Comparison of ENCODE assay signal across 27 mouse cellular contexts in genomic region chr4:57073843-57074242, GRCm38 (mm10).
DNase-seq lines count a peak whose midpoint lies in the region; ATAC-seq lines count a peak whose summit lies in the region.
"Had no signal": no experiment of that assay in that cellular context is flagged by ENCODE, and none has a peak within 500 bp of the region (broad histone marks: within the 10 kb centered on the region; RNA-seq: fewer than 3 reads in every experiment).

No protein-coding gene starts in this region.

- peaks cover 13% of the 10 kb centered on the region for H3K4me1 ChIP-seq in embryonic facial prominence, embryonic 13.5 days
- peaks cover 13% of the 10 kb centered on the region for H3K4me1 ChIP-seq in embryonic facial prominence, embryonic 10.5 days
- no peaks in the 10 kb centered on the region; the same call in 1 of the 2 replicates for H3K4me1 ChIP-seq in intestine, embryonic 16.5 days (ENCODE audit: control insufficient read depth, insufficient read depth, low read length)

- peak overlapping the region; percentile 22; the same call in 1 of the 2 replicates for H3K27ac ChIP-seq in embryonic facial prominence, embryonic 13.5 days
- no peak overlapping the region for H3K27ac ChIP-seq in embryonic facial prominence, embryonic 10.5 days (replicated peaks)
- H3K27ac ChIP-seq in intestine, embryonic 16.5 days (ENCODE audit: low read length) = no peak overlapping the region
- H3K27ac ChIP-seq: embryonic facial prominence, embryonic 12.5 days; gastrocnemius, adult 2 months; heart, adult 2 months; hindbrain, embryonic 14.5 days; left cerebral cortex, adult 2 months; limb, embryonic 12.5 days; midbrain, embryonic 12.5 days; neural tube, embryonic 13.5 days had no signal

- ATAC-seq in embryonic facial prominence, embryonic 13.5 days (ENCODE audit: insufficient number of reproducible peaks, insufficient read depth, low FRiP score, low TSS enrichment, low read depth) = no peak
- ATAC-seq in intestine, embryonic 16.5 days = no peak
- ATAC-seq: forebrain, embryonic 16.5 days; Patski had no signal

- H3K9ac ChIP-seq in embryonic facial prominence, embryonic 13.5 days = no peak overlapping the region
- H3K9ac ChIP-seq in intestine, embryonic 16.5 days (ENCODE audit: low read depth, low read length) = no peak overlapping the region
- H3K9ac ChIP-seq: embryonic facial prominence, embryonic 12.5 days; heart, embryonic 12.5 days; hindbrain, embryonic 14.5 days; limb, embryonic 12.5 days; midbrain, embryonic 12.5 days; neural tube, embryonic 13.5 days had no signal

- DNase-seq in embryonic facial prominence, embryonic 10.5 days (ENCODE audit: low spot score) = no peak
- peak; percentile 45 for DNase-seq in R1 (ENCODE audit: low read depth, low spot score)
- DNase-seq in kidney, adult 9 months = peak; percentile 21
- peak; percentile 51 for DNase-seq in kidney, postnatal 14 days
- DNase-seq in spleen, postnatal 10 days (ENCODE audit: low spot score in 2 of 2) = no peak
- no peak for DNase-seq in natural killer cell, adult 2 months (ENCODE audit: low spot score in 2 of 2)
- DNase-seq: cerebellum, adult 9-10 months; cerebellum, postnatal 36 days; gastrocnemius, adult 2 months; gastrocnemius, postnatal 36 days; heart, adult 2 months; lung, postnatal 36 days had no signal

- H3K27me3 ChIP-seq in embryonic facial prominence, embryonic 13.5 days = no peaks in the 10 kb centered on the region
- H3K27me3 ChIP-seq in embryonic facial prominence, embryonic 10.5 days (replicated peaks; ENCODE audit: low read depth, poor library complexity, severe bottlenecking) = no peaks in the 10 kb centered on the region
- H3K27me3 ChIP-seq in intestine, embryonic 16.5 days (replicated peaks; ENCODE audit: control insufficient read depth, insufficient read depth, low read length) = no peaks in the 10 kb centered on the region
- H3K27me3 ChIP-seq: CH12.LX; embryonic facial prominence, embryonic 12.5 days; heart, embryonic 12.5 days; limb, embryonic 12.5 days; midbrain, embryonic 12.5 days; neural tube, embryonic 13.5 days; Patski had no signal

- H3K4me3 ChIP-seq in embryonic facial prominence, embryonic 13.5 days = no peak overlapping the region
- no peak overlapping the region for H3K4me3 ChIP-seq in embryonic facial prominence, embryonic 10.5 days
- H3K4me3 ChIP-seq in intestine, embryonic 16.5 days (ENCODE audit: low read length) = no peak overlapping the region
- H3K4me3 ChIP-seq: embryonic facial prominence, embryonic 12.5 days; gastrocnemius, adult 2 months; heart, adult 2 months; heart, embryonic 12.5 days; left cerebral cortex, adult 2 months; limb, embryonic 12.5 days; megakaryocyte, embryonic 14.5 days; midbrain, embryonic 12.5 days; myocyte; neural tube, embryonic 13.5 days had no signal

- no peaks in the 10 kb centered on the region for H3K9me3 ChIP-seq in embryonic facial prominence, embryonic 13.5 days
- no peaks in the 10 kb centered on the region for H3K9me3 ChIP-seq in embryonic facial prominence, embryonic 10.5 days
- H3K9me3 ChIP-seq in intestine, embryonic 16.5 days (ENCODE audit: control insufficient read depth, low read length) = no peaks in the 10 kb centered on the region
- H3K9me3 ChIP-seq: embryonic facial prominence, embryonic 12.5 days; heart, embryonic 12.5 days; limb, embryonic 12.5 days; megakaryocyte, embryonic 14.5 days; midbrain, embryonic 12.5 days; neural tube, embryonic 13.5 days had no signal

- WGBS in embryonic facial prominence, embryonic 13.5 days = 69% methylated on average over 7 of the region's 7 CpGs
- WGBS in embryonic facial prominence, embryonic 10.5 days = 73% methylated on average over 7 of the region's 7 CpGs
- 53% methylated on average over 7 of the region's 7 CpGs for WGBS in intestine, embryonic 16.5 days

- H3K36me3 ChIP-seq in embryonic facial prominence, embryonic 13.5 days = no peaks in the 10 kb centered on the region
- H3K36me3 ChIP-seq in embryonic facial prominence, embryonic 10.5 days (replicated peaks) = no peaks in the 10 kb centered on the region
- H3K36me3 ChIP-seq in intestine, embryonic 16.5 days (ENCODE audit: control insufficient read depth, insufficient read depth, low read length) = no peaks in the 10 kb centered on the region
- H3K36me3 ChIP-seq: embryonic facial prominence, embryonic 12.5 days; heart, embryonic 12.5 days; limb, embryonic 12.5 days; midbrain, embryonic 12.5 days; neural tube, embryonic 13.5 days had no signal

- H3K4me2 ChIP-seq in embryonic facial prominence, embryonic 13.5 days = no peak overlapping the region
- H3K4me2 ChIP-seq in intestine, embryonic 16.5 days (ENCODE audit: low read depth, low read length) = no peak overlapping the region
- H3K4me2 ChIP-seq: embryonic facial prominence, embryonic 12.5 days; heart, embryonic 12.5 days; hindbrain, embryonic 14.5 days; limb, embryonic 12.5 days; liver, embryonic 11.5 days; midbrain, embryonic 12.5 days; neural tube, embryonic 13.5 days had no signal

Comparison
In these comparisons a context has a peak if more than half of its experiments do, and no peak if none do; other contexts are left out.
1. DNase-seq: peak in R1 (single experiment), kidney, adult 9 months (single experiment) and kidney, postnatal 14 days (single experiment); none in embryonic facial prominence, embryonic 10.5 days (single experiment), spleen, postnatal 10 days (0 of 2) and natural killer cell, adult 2 months (0 of 2).